Mouse (Mus musculus): ENCODE data around the gene Defa21. TPM values are rescaled to one million over a fixed set of nuclear protein-coding genes. Genes with fewer than 3 reads are reported as not detected.
"Not testable (repeated sequence)": the region's sequence is repeated elsewhere in the genome, so short reads cannot be mapped to it uniquely, and the experiment has no call there.

Gene Defa21
- polyA plus RNA-seq (2014; fragmentation: Nextera tagmentation; extraction: Ambion mirVana) = not detected in 2 replicates

GRCm38 (mm10) chr8:21025245-21025644 lies at the start of gene Defa21:
Defa21 (plus strand) TSS chr8:21025545.
- DNase-seq (ENCODE audit: low spot score) = not testable (repeated sequence)

DNA sequence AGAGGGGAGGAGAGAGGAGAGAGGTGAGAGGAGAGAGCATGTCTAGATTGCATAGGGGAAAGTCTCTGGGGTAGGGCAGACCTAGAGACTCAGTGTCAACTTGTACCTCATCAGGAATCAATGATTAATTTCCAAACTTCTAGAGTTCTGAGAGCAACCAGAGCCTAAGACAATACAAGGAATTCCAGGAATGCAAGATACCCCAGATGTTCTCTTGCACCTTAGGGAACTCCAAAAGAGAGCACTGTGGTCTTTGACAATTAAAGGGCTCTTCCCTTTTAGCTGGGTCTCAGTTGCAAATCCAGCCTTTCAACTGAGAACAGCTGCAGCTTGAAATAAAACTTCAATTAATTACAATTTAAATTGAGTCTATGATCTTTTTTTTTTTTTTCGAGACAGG lies 45.5 kb upstream of the Defa21 start:
- no peaks in the 10 kb centered on the region; the same call in 1 of the 2 replicates for H3K9me3 ChIP-seq (ENCODE audit: control insufficient read depth, low read length)
- no peaks in the 10 kb centered on the region for H3K4me1 ChIP-seq (ENCODE audit: control insufficient read depth, insufficient read depth, low read length)
- H3K36me3 ChIP-seq (ENCODE audit: control insufficient read depth, insufficient read depth, low read length) = no peaks in the 10 kb centered on the region
- DNase-seq (ENCODE audit: low spot score) (no peak), ATAC-seq (ENCODE audit: insufficient number of reproducible peaks, low FRiP score, low TSS enrichment, low read depth) (no peak)
- no peaks in the 10 kb centered on the region for H3K27me3 ChIP-seq (ENCODE audit: control insufficient read depth, insufficient read depth, low read length)
- WGBS = 74% methylated on average over 1 of the region's 1 CpGs
- no peak overlapping the region for H3K4me2 ChIP-seq (ENCODE audit: low read depth, severe bottlenecking)
- no peak overlapping the region for H3K4me3 ChIP-seq (ENCODE audit: low read depth, low read length)
- no peak overlapping the region for H3K9ac ChIP-seq (ENCODE audit: low read length)
- H3K27ac ChIP-seq (replicated peaks; ENCODE audit: low read depth, low read length) = no peak overlapping the region

More at GRCm38 (mm10) chr8:21025245-21025644, at the start of gene Defa21:
- H3K9ac ChIP-seq (ENCODE audit: low read length); H3K27me3 ChIP-seq (ENCODE audit: control insufficient read depth, insufficient read depth, low read length); H3K4me2 ChIP-seq (ENCODE audit: low read depth, severe bottlenecking); H3K4me3 ChIP-seq (ENCODE audit: low read depth, low read length); H3K27ac ChIP-seq (replicated peaks; ENCODE audit: low read depth, low read length); H3K9me3 ChIP-seq (ENCODE audit: control insufficient read depth, low read length); H3K4me1 ChIP-seq (ENCODE audit: control insufficient read depth, insufficient read depth, low read length); H3K36me3 ChIP-seq (ENCODE audit: control insufficient read depth, insufficient read depth, low read length); ATAC-seq (ENCODE audit: insufficient number of reproducible peaks, low FRiP score, low TSS enrichment, low read depth): not testable (repeated sequence)
- WGBS = no CpG with 5 or more reads among the region's 1 CpGs

- not testable (repeated sequence) for H3K4me3 ChIP-seq (ENCODE audit: low read depth, low read length); H3K9me3 ChIP-seq (ENCODE audit: control insufficient read depth, low read length); H3K9ac ChIP-seq (ENCODE audit: low read length); H3K27ac ChIP-seq (replicated peaks; ENCODE audit: low read depth, low read length); ATAC-seq (ENCODE audit: insufficient number of reproducible peaks, low FRiP score, low TSS enrichment, low read depth); H3K4me1 ChIP-seq (ENCODE audit: control insufficient read depth, insufficient read depth, low read length); H3K4me2 ChIP-seq (ENCODE audit: low read depth, severe bottlenecking); H3K27me3 ChIP-seq (ENCODE audit: control insufficient read depth, insufficient read depth, low read length); DNase-seq (ENCODE audit: low spot score); H3K36me3 ChIP-seq (ENCODE audit: control insufficient read depth, insufficient read depth, low read length)
Measured at GRCm38 (mm10) chr8:20994042-20994441, 31.3 kb upstream of the Defa21 start.

GRCm38 (mm10) chr8:20996776-20997175 lies 28.6 kb upstream of the Defa21 start:
- Histone ChIP-seq H3K9ac (ENCODE audit: low read length) (no peak overlapping the region), H3K36me3 (ENCODE audit: control insufficient read depth, insufficient read depth, low read length) (no peaks in the 10 kb centered on the region), H3K9me3 (ENCODE audit: control insufficient read depth, low read length) (no peaks in the 10 kb centered on the region; the same call in 1 of the 2 replicates), H3K27me3 (ENCODE audit: control insufficient read depth, insufficient read depth, low read length) (no peaks in the 10 kb centered on the region), H3K27ac (replicated peaks; ENCODE audit: low read depth, low read length) (no peak overlapping the region), H3K4me1 (ENCODE audit: control insufficient read depth, insufficient read depth, low read length) (no peaks in the 10 kb centered on the region), H3K4me3 (ENCODE audit: low read depth, low read length) (no peak overlapping the region), H3K4me2 (ENCODE audit: low read depth, severe bottlenecking) (no peak overlapping the region)
- 81% methylated on average over 2 of the region's 2 CpGs for WGBS
- DNase-seq (ENCODE audit: low spot score) (no peak), ATAC-seq (ENCODE audit: insufficient number of reproducible peaks, low FRiP score, low TSS enrichment, low read depth) (no peak)

- ATAC-seq (ENCODE audit: insufficient number of reproducible peaks, low FRiP score, low TSS enrichment, low read depth) (no peak), DNase-seq (ENCODE audit: low spot score) (no peak)
- H3K9ac ChIP-seq (ENCODE audit: low read length) = no peak overlapping the region
- no peaks in the 10 kb centered on the region for H3K4me1 ChIP-seq (ENCODE audit: control insufficient read depth, insufficient read depth, low read length)
- no peaks in the 10 kb centered on the region for H3K27me3 ChIP-seq (ENCODE audit: control insufficient read depth, insufficient read depth, low read length)
- H3K4me2 ChIP-seq (ENCODE audit: low read depth, severe bottlenecking) = no peak overlapping the region
- H3K27ac ChIP-seq (replicated peaks; ENCODE audit: low read depth, low read length) = no peak overlapping the region
- no peak overlapping the region for H3K4me3 ChIP-seq (ENCODE audit: low read depth, low read length)
- no peaks in the 10 kb centered on the region; the same call in 1 of the 2 replicates for H3K9me3 ChIP-seq (ENCODE audit: control insufficient read depth, low read length)
- H3K36me3 ChIP-seq (ENCODE audit: control insufficient read depth, insufficient read depth, low read length) = no peaks in the 10 kb centered on the region
Measured at GRCm38 (mm10) chr8:20997291-20997690, 28.1 kb upstream of the Defa21 start.

DNA sequence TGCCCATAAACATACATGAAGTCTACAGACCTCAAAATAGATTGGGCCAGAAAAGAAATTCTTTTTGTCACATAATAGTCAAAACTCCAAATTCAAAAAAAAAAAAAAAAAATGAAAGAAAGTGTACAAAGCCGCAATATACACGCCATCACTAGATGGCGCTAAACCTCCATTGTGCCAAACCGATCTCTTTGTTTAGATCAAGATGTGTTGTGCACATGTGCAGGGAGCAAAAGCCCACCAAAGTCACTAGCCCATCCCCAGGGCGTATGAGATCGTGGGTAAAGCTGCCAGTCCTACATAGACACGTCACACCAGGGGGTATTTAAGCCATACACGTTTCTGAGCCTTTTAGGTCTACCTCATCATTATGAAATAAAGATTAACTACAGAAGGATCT lies 24.2 kb upstream of the Defa21 start:
- H3K27me3 ChIP-seq (ENCODE audit: control insufficient read depth, insufficient read depth, low read length) = no peaks in the 10 kb centered on the region
- 49% methylated on average over 8 of the region's 8 CpGs for WGBS
- no peak overlapping the region for H3K4me3 ChIP-seq (ENCODE audit: low read depth, low read length)
- H3K9me3 ChIP-seq (ENCODE audit: control insufficient read depth, low read length) = peaks cover 2% of the 10 kb centered on the region; the same call in 1 of the 2 replicates
- no peaks in the 10 kb centered on the region for H3K4me1 ChIP-seq (ENCODE audit: control insufficient read depth, insufficient read depth, low read length)
- no peak overlapping the region for H3K27ac ChIP-seq (replicated peaks; ENCODE audit: low read depth, low read length)
- no peak for ATAC-seq (ENCODE audit: insufficient number of reproducible peaks, low FRiP score, low TSS enrichment, low read depth)
- H3K9ac ChIP-seq (ENCODE audit: low read length) = no peak overlapping the region
- no peaks in the 10 kb centered on the region for H3K36me3 ChIP-seq (ENCODE audit: control insufficient read depth, insufficient read depth, low read length)
- H3K4me2 ChIP-seq (ENCODE audit: low read depth, severe bottlenecking) = no peak overlapping the region
- peak; percentile 71 for DNase-seq (ENCODE audit: low spot score)

DNA sequence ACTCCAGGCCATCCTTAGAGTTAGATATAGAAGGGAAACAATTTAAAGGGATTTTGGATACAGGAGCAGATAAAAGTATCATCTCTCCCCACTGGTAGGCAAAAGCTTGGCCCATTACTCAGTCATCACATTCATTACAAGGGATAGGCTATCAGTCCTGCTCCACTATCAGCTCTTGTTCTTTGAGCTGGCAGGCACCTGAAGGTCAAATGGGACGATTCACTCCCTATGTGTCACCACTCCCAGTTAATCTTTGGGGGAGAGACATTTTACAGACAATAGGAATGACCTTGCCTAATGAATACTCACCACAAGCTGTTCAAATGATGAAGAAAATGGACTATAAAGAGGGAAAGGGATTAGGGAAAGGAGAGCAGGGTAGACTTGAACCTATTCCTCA lies 18.5 kb upstream of the Defa21 start:
- WGBS = 42% methylated on average over 1 of the region's 1 CpGs
- ATAC-seq (ENCODE audit: insufficient number of reproducible peaks, low FRiP score, low TSS enrichment, low read depth) (no peak), DNase-seq (ENCODE audit: low spot score) (no peak)
- H3K4me1 ChIP-seq (ENCODE audit: control insufficient read depth, insufficient read depth, low read length) = no peaks in the 10 kb centered on the region
- H3K9ac ChIP-seq (ENCODE audit: low read length) = no peak overlapping the region
- H3K9me3 ChIP-seq (ENCODE audit: control insufficient read depth, low read length) = peaks cover 3% of the 10 kb centered on the region; the same call in 1 of the 2 replicates
- H3K4me2 ChIP-seq (ENCODE audit: low read depth, severe bottlenecking) = no peak overlapping the region
- no peaks in the 10 kb centered on the region for H3K27me3 ChIP-seq (ENCODE audit: control insufficient read depth, insufficient read depth, low read length)
- H3K4me3 ChIP-seq (ENCODE audit: low read depth, low read length) = no peak overlapping the region
- no peaks in the 10 kb centered on the region for H3K36me3 ChIP-seq (ENCODE audit: control insufficient read depth, insufficient read depth, low read length)
- H3K27ac ChIP-seq (replicated peaks; ENCODE audit: low read depth, low read length) = no peak overlapping the region

DNA sequence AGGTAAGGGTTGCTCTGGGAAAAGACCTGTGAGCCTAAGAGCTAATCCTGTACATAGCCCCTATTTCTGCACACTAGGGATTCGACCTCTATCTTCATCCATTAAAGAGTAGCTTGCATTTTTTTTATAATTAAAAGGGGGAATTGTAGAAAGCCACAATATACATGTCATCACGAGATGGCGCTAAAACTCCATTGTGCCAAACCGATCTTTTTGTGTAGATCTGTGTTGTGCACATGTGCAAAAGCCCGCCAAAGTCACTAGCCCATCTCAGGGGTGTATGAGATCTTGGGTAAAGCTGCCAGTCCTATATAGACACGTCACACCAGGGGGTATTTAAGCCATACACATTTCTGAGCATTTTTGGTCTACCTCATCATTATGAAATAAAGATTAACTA lies 16.8 kb upstream of the Defa21 start:
- 51% methylated on average over 6 of the region's 6 CpGs for WGBS
- H3K9me3 ChIP-seq (ENCODE audit: control insufficient read depth, low read length); H3K27ac ChIP-seq (replicated peaks; ENCODE audit: low read depth, low read length); ATAC-seq (ENCODE audit: insufficient number of reproducible peaks, low FRiP score, low TSS enrichment, low read depth); H3K27me3 ChIP-seq (ENCODE audit: control insufficient read depth, insufficient read depth, low read length); DNase-seq (ENCODE audit: low spot score); H3K36me3 ChIP-seq (ENCODE audit: control insufficient read depth, insufficient read depth, low read length); H3K4me3 ChIP-seq (ENCODE audit: low read depth, low read length); H3K9ac ChIP-seq (ENCODE audit: low read length); H3K4me1 ChIP-seq (ENCODE audit: control insufficient read depth, insufficient read depth, low read length); H3K4me2 ChIP-seq (ENCODE audit: low read depth, severe bottlenecking): not testable (repeated sequence)

DNA sequence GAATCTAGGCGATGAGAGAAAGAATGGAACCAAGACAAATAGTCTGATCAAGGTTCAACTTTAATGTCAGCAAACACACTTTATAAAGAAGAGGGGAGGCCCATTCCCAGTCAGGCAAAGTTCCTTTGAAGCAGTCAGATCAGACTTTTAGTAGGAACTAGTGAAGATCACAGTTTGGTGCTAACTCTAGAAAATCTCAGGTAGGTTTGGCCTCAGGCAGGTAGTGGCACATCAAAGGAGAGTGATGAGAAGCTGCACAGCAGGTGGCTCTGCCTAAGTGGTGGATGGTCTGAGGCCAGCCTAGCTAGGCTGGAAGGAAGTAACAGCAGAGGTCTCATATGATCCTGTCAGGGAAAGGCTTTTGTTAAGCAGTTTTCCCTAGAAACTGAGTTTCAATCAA lies 14.8 kb upstream of the Defa21 start:
- H3K4me1 ChIP-seq (ENCODE audit: control insufficient read depth, insufficient read depth, low read length); H3K9ac ChIP-seq (ENCODE audit: low read length); H3K4me3 ChIP-seq (ENCODE audit: low read depth, low read length); ATAC-seq (ENCODE audit: insufficient number of reproducible peaks, low FRiP score, low TSS enrichment, low read depth); H3K36me3 ChIP-seq (ENCODE audit: control insufficient read depth, insufficient read depth, low read length); DNase-seq (ENCODE audit: low spot score); H3K9me3 ChIP-seq (ENCODE audit: control insufficient read depth, low read length); H3K27me3 ChIP-seq (ENCODE audit: control insufficient read depth, insufficient read depth, low read length); H3K27ac ChIP-seq (replicated peaks; ENCODE audit: low read depth, low read length); H3K4me2 ChIP-seq (ENCODE audit: low read depth, severe bottlenecking): not testable (repeated sequence)
- 53% methylated on average over 1 of the region's 1 CpGs for WGBS

Data from limb, embryonic 11.5 days (tissue).